Mouse (Mus musculus): Measurements from ENCODE around the gene Serpinb6b. TPM values are rescaled to one million over a fixed set of nuclear protein-coding genes. Genes with fewer than 3 reads are reported as not detected.
A peak's percentile ranks its signal among the peaks of the same experiment; 100 is the strongest.
"Not testable (repeated sequence)": the region's sequence is repeated elsewhere in the genome, so short reads cannot be mapped to it uniquely, and the experiment has no call there.

Gene Serpinb6b
- polyA plus RNA-seq (2021), result 91.5 TPM

DNA sequence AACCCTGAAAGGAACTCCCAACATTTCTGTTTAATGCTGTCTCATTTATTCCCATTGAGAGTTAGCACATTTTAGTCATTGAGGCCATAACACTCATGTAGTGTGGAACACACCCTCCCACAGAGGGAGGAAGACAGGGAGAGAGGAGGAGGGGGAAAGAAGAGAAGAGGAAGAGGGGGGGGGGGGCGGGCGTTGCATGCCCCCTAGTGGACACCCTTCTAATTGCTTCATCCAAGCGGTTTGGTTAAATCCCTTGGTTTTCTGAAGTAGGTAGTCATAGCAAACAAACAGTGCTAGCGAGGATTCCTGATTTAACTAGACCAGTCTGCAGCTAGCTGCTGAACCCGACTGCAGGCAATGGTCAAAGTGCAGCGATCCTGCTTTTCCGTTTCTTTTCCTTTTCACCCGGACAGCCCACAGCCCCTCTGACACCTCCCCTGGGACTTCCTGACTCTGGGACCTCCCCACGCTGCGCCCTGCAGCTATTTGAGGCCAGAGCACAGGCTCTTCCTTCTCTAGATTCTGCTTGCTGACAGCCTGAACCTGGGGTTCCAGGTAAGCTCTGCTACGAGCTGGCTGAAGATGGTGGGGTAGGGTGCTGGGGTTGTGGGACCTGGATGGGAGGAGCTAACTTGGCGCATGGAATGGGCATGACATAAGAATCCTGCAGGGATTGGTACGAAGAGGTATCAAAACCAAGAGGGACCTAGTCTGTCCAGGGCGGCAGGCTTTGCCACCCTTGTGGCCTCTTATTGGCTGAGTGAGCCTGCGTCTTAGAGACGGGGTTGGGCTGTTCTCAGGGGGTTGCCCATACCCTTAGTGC is at the start of gene Serpinb6b:
TSS of gene Serpinb6b (plus strand) at position 221 of the 823 bp plus-strand sequence.
- POLR2A ChIA-PET, result interaction anchor here (0.5 to 1.6 kb wide), 3 partner anchors 39 to 937 kb away, joined by 3 to 4 read pairs (median 4); no protein-coding TSS in a partner anchor
- CTCF ChIA-PET, result interaction anchor here (0.8 to 2.7 kb wide), 11 partner anchors 30 to 116 kb away, joined by 3 to 12 read pairs (median 4); no protein-coding TSS in a partner anchor
- ATAC-seq, result peak; percentile 59
- TF ChIP-seq CTCF (IDR thresholded peaks at IDR 0.05), result peak; percentile 57
- H3K27me3 ChIP-seq, result no peaks in the 10 kb centered on the region
- DNase-seq (ENCODE audit: low read depth, low spot score), result no peak
- in situ Hi-C loops (cut with MboI; ENCODE audit: low pct_unique_long_range_greater_than_20kb), result loop anchor here (10.0 kb wide), 1 partner anchor 50 kb away; no protein-coding TSS in a partner anchor

GRCm38 (mm10) chr13:32922622-32923021 is 42.4 kb upstream of the Serpinb6b start:
- ATAC-seq (no peak), DNase-seq (ENCODE audit: low read depth, low spot score) (no peak)
- no peak for TF ChIP-seq CTCF (IDR thresholded peaks at IDR 0.05)
- POLR2A ChIA-PET, result interaction anchor here (1.1 kb wide), 1 partner anchor 40 kb away, joined by 3 read pairs; no protein-coding TSS in a partner anchor
- in situ Hi-C loops (cut with MboI; ENCODE audit: low pct_unique_long_range_greater_than_20kb), result no loop called here
- CTCF ChIA-PET, result interaction anchor here (1.1 to 1.9 kb wide), 3 partner anchors 10 to 43 kb away, joined by 3 to 6 read pairs (median 5); no protein-coding TSS in a partner anchor
- no peaks in the 10 kb centered on the region for H3K27me3 ChIP-seq

DNA sequence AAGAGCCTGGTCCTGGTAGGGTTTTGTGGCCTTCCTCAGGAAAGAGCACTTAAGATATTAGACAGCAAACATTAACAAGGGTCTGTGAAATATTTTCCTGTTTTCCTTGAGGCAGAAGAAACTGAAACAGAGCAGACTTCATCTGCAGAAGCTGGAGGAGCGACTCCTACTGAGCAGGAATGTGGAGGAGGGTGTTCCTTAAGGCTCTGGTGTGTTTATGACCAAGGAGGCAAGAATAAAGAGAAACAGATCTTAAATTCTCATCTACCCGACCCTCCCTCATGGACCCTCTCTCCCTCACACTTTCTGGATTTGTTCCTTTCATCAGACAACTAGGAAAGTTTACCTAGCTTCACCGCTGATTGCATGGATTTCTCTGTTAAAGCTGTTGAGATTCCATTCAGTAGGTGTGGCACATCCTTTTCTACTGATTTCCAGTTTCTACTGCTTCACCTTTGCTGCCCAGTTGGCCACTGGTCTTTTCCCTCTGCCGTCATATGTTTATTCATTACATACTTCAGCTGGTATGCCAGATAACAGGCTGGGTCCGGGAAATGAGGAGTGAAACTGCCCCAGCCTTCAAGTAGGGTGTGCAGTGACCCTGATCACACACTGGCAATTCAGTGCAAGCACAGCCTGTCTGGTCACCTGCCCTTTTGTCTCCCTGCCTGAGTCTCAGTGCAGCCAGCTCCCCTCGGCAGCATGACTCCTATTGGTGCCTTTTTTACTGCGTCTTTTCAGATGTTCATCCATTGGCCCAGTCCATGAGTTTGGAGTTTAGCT is 40.2 kb upstream of the Serpinb6b start:
- in situ Hi-C loops (cut with MboI; ENCODE audit: low pct_unique_long_range_greater_than_20kb), result no loop called here
- POLR2A ChIA-PET, result interaction anchor here (0.7 to 1.4 kb wide), 2 partner anchors 40 to 154 kb away, joined by 3 to 4 read pairs; partner anchors contain the start of gene Serpinb6b
- peak; percentile 21 for TF ChIP-seq CTCF (IDR thresholded peaks at IDR 0.05)
- H3K27me3 ChIP-seq, result no peaks in the 10 kb centered on the region
- CTCF ChIA-PET, result interaction anchor here (0.9 to 1.8 kb wide), 5 partner anchors 12 to 80 kb away, joined by 3 to 5 read pairs (median 4); no protein-coding TSS in a partner anchor
- ATAC-seq (peak; percentile 93), DNase-seq (ENCODE audit: low read depth, low spot score) (no peak)

- ChIA-PET CTCF (interaction anchor here (1.5 kb wide), 2 partner anchors 38 to 39 kb away, joined by 4 to 5 read pairs; partner anchors contain the start of gene Serpinb6b), POLR2A (interaction anchor here (1.0 kb wide), 1 partner anchor 38 kb away, joined by 3 read pairs; no protein-coding TSS in a partner anchor)
- H3K27me3 ChIP-seq, result no peaks in the 10 kb centered on the region
- DNase-seq (ENCODE audit: low read depth, low spot score) (no peak), ATAC-seq (no peak)
- no peak for TF ChIP-seq CTCF (IDR thresholded peaks at IDR 0.05)
- in situ Hi-C loops (cut with MboI; ENCODE audit: low pct_unique_long_range_greater_than_20kb), result no loop called here
These were observed 38.3 kb upstream of the Serpinb6b start for GRCm38 (mm10) chr13:32926661-32927060.

DNA sequence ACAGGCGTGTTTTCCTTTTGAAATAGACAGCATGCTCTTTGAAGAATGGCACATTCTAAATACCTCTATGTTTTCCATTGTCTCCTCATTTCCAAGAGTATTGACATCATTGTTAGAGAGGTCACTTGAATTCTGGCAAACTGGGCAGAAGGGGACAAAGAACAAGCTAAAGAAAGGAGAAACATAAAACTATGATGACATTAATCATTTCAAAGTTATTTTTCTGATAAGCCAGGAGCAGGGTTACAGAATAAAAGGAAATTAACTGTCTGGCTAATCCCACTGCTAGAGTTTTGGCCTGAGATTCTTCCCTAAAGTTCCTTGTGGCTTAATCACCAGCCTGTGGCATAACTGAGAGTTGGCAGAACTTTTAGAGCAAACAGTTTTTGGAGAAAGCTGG is 37.8 kb upstream of the Serpinb6b start:
- ChIA-PET POLR2A (interaction anchor here (1.0 kb wide), 1 partner anchor 37 kb away, joined by 3 read pairs; no protein-coding TSS in a partner anchor), CTCF (interaction anchor here (1.1 to 1.5 kb wide), 4 partner anchors 37 to 77 kb away, joined by 4 to 5 read pairs (median 4); partner anchors contain the start of gene Serpinb6b)
- no peak for ATAC-seq
- no peaks in the 10 kb centered on the region for H3K27me3 ChIP-seq
- no peak for DNase-seq (ENCODE audit: low read depth, low spot score)
- TF ChIP-seq CTCF (IDR thresholded peaks at IDR 0.05), result no peak
- in situ Hi-C loops (cut with MboI; ENCODE audit: low pct_unique_long_range_greater_than_20kb), result no loop called here

DNA sequence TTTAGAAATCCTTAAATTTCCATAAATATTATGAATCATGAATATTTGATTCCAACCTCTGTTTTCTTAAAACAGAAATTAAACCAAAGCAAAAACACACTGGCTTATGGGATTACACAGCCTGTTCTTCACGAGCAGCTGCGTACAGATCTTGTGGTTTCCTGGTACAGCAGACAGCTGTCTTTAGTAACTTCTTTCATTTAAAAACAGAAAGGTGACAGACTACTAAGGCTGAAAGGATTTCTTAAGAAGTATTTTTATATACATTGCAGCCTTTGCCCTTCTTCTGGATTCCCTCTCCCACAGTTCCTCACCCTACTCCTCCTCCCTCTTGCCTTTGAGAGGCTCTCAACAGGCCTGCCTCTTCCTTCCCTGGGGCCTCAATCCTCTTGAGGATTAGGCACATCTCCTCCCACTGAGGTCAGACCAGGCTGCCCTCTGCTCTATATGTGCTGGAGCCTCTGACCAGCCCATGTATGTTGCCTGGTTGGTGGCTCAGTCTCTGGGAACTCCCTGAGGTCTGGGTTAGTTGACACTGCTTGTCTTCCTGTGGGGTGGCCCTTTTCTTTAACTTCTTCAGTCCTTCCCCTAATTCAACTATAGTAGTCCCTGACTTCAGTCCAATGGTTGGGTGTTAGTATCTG is 35.8 kb upstream of the Serpinb6b start:
- CTCF ChIA-PET, result interaction anchor here (1.2 kb wide), 1 partner anchor 45 kb away, joined by 3 read pairs; no protein-coding TSS in a partner anchor
- POLR2A ChIA-PET, result interaction anchor here (0.8 kb wide), 1 partner anchor 33 kb away, joined by 3 read pairs; no protein-coding TSS in a partner anchor

GRCm38 (mm10) chr13:32934706-32935381 is 30.2 kb upstream of the Serpinb6b start:
- CTCF ChIA-PET, result no interaction called here
- no peaks in the 10 kb centered on the region for H3K27me3 ChIP-seq
- DNase-seq (ENCODE audit: low read depth, low spot score) (no peak), ATAC-seq (no peak)
- POLR2A ChIA-PET, result no interaction called here
- no peak for TF ChIP-seq CTCF (IDR thresholded peaks at IDR 0.05)
- in situ Hi-C loops (cut with MboI; ENCODE audit: low pct_unique_long_range_greater_than_20kb), result no loop called here

More for the DNA sequence above, 35.8 kb upstream of the Serpinb6b start:
- no peaks in the 10 kb centered on the region for H3K27me3 ChIP-seq
- in situ Hi-C loops (cut with MboI; ENCODE audit: low pct_unique_long_range_greater_than_20kb), result no loop called here
- ATAC-seq, result no peak
- DNase-seq (ENCODE audit: low read depth, low spot score), result no peak
- TF ChIP-seq CTCF (IDR thresholded peaks at IDR 0.05), result no peak

GRCm38 (mm10) chr13:32938275-32938674 is 26.7 kb upstream of the Serpinb6b start:
- DNase-seq (ENCODE audit: low read depth, low spot score); ATAC-seq; H3K27me3 ChIP-seq; in situ Hi-C loops (cut with MboI; ENCODE audit: low pct_unique_long_range_greater_than_20kb); POLR2A ChIA-PET: not testable (repeated sequence)
- CTCF ChIA-PET, result interaction anchor here (1.1 kb wide), 1 partner anchor 20 kb away, joined by 3 read pairs; no protein-coding TSS in a partner anchor

DNA sequence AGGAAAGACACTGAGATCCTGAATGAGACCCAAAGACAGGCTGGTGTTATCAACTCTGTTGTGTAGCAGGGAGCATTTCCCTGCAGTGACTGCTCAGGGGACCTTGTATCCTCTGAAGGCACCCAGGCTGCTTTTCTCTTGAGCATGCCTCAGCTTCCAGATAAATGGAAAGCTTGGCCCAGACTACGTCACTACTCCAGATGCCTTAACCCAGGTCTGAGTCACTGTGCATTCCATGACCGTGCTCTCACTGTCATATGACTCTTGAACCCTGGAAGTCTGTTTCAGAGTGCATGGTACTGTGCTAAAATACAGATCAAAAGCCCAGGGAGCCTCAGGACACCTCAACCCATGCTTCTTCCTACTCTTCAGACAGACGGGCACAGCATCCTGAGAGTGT is 25.8 kb upstream of the Serpinb6b start:
- DNase-seq (ENCODE audit: low read depth, low spot score); in situ Hi-C loops (cut with MboI; ENCODE audit: low pct_unique_long_range_greater_than_20kb); H3K27me3 ChIP-seq; CTCF ChIA-PET; POLR2A ChIA-PET: not testable (repeated sequence)
- ATAC-seq, result peak; percentile 82
